Mouse (Mus musculus) limb, embryonic 12.5 days (tissue): Measurements from ENCODE around the gene Pgm2l1. TPM values are rescaled to one million over a fixed set of nuclear protein-coding genes. Genes with fewer than 3 reads are reported as not detected.
A peak's percentile ranks its signal among the peaks of the same experiment; 100 is the strongest.

Source experiments
- ATAC-seq: fragments of 200-750 bp; cut with Nextera tagmentation; 2 replicates; pipeline ENCODE4 v1.8.0; 2017; ENCODE audit warnings: low read depth, moderate TSS enrichment; ENCODE audit not compliant: insufficient number of reproducible peaks, insufficient read depth, low FRiP score, low TSS enrichment
- H3K27ac ChIP-seq: fragments of 300-500 bp; sonication (generic); 2 replicates; pipeline ENCODE4 v1.5.1; 2016; ENCODE audit warnings: mild to moderate bottlenecking, moderate library complexity
- H3K27me3 ChIP-seq: fragments of 300-500 bp; sonication (generic); 2 replicates; pipeline ENCODE4 v1.6.1; 2016; ENCODE audit warnings: mild to moderate bottlenecking, moderate library complexity
- H3K36me3 ChIP-seq: fragments of 300-500 bp; sonication (generic); 2 replicates; pipeline ENCODE4 v1.6.1; 2016; ENCODE audit warnings: mild to moderate bottlenecking, moderate library complexity
- H3K4me1 ChIP-seq: fragments of 300-500 bp; sonication (generic); replicated peaks from 2 replicates; pipeline ENCODE4 v1.6.1; 2016
- H3K4me2 ChIP-seq: fragments of 300-500 bp; sonication (generic); 2 replicates; pipeline ENCODE4 v1.6.1; 2016; ENCODE audit warnings: mild to moderate bottlenecking, moderate library complexity
- H3K4me3 ChIP-seq: fragments of 300-500 bp; sonication (generic); replicated peaks from 2 replicates; pipeline ENCODE4 v1.5.1; 2016; ENCODE audit warnings: mild to moderate bottlenecking
- H3K9ac ChIP-seq: fragments of 300-500 bp; sonication (generic); replicated peaks from 2 replicates; pipeline ENCODE4 v1.6.1; 2016; ENCODE audit warnings: mild to moderate bottlenecking, moderate library complexity
- H3K9me3 ChIP-seq: fragments of 300-500 bp; sonication (generic); 2 replicates; pipeline ENCODE4 v1.6.1; 2016; ENCODE audit warnings: mild to moderate bottlenecking, moderate library complexity
- WGBS: fragments of 180-500 bp; shearing (Covaris S2); methylation state at CpG from one replicate; pipeline ENCODE4 v1.1.7; 2016; 5-methylcytosine and 5-hydroxymethylcytosine counted together
- polyA plus RNA-seq: library from polyadenylated mRNA; unstranded; fragments of >200 nt; fragmentation: Nextera tagmentation; extraction: Ambion mirVana; gene quantifications from 2 replicates; pipeline ENCODE4 v1.2.1, GENCODE M21; 2016

The Pgm2l1 gene
- polyA plus RNA-seq, 1 experiment from 2014 or later: 4.2 TPM

- Histone ChIP-seq H3K27me3 (no peaks in the 10 kb centered on the region), H3K4me1 (peaks cover 20% of the 10 kb centered on the region), H3K27ac (peak overlapping the region; percentile 42; the same call in 1 of the 2 replicates), H3K4me3 (no peak overlapping the region), H3K4me2 (no peak overlapping the region), H3K9me3 (no peaks in the 10 kb centered on the region), H3K36me3 (peaks cover 26% of the 10 kb centered on the region), H3K9ac (no peak overlapping the region; the same call in 1 of the 2 replicates)
- WGBS: 70% methylated on average over 6 of the region's 6 CpGs
- no peak for ATAC-seq
Measured at GRCm38 (mm10) chr7:100296699-100297098, 69.5 kb downstream of the Pgm2l1 start.

- Histone ChIP-seq H3K27me3 (no peaks in the 10 kb centered on the region), H3K4me3 (no peak overlapping the region), H3K4me2 (no peak overlapping the region), H3K27ac (0 out of 2 replicates have a peak overlapping the region, but pooled peaks have one; percentile 17), H3K36me3 (peaks cover 17% of the 10 kb centered on the region; the same call in 1 of the 2 replicates), H3K9me3 (no peaks in the 10 kb centered on the region), H3K4me1 (peaks cover 20% of the 10 kb centered on the region), H3K9ac (no peak overlapping the region)
- 51% methylated on average over 14 of the region's 14 CpGs for WGBS
- ATAC-seq: no peak
Measured at GRCm38 (mm10) chr7:100298861-100299510, 71.8 kb downstream of the Pgm2l1 start.

GRCm38 (mm10) chr7:100301390-100301789, 74.2 kb downstream of the Pgm2l1 start:
- H3K4me2 ChIP-seq: no peak overlapping the region
- no peak overlapping the region for H3K4me3 ChIP-seq
- H3K27ac ChIP-seq: no peak overlapping the region
- H3K27me3 ChIP-seq: no peaks in the 10 kb centered on the region
- peaks cover 7% of the 10 kb centered on the region; the same call in 1 of the 2 replicates for H3K36me3 ChIP-seq
- H3K9ac ChIP-seq: no peak overlapping the region
- H3K9me3 ChIP-seq: no peaks in the 10 kb centered on the region
- H3K4me1 ChIP-seq: peaks cover 20% of the 10 kb centered on the region
- 76% methylated on average over 3 of the region's 3 CpGs for WGBS
- ATAC-seq: no peak

DNA sequence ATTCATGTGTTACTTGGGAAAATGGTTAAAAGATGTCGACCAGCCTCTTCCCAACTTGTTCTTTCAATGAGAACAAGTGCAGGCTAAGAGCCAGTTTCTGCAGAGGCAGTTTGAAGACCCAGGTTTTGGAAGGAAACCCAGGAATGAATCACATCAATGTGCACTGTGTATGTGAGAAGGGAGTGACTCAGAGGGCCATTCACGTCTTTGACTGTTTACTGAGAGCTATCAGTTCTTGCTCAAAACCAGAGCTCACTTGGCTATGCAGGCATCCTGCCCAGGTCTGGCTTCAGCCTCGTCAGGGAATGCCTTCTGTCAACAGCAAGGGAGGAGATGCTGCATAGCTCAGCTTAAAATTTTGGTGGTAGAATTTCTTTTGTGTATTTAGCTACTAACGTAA, 75.1 kb downstream of the Pgm2l1 start:
- no peak for ATAC-seq
- no peak overlapping the region for H3K4me3 ChIP-seq
- H3K9ac ChIP-seq: no peak overlapping the region
- peaks cover 7% of the 10 kb centered on the region; the same call in 1 of the 2 replicates for H3K36me3 ChIP-seq
- 61% methylated on average over 4 of the region's 4 CpGs for WGBS
- no peaks in the 10 kb centered on the region for H3K27me3 ChIP-seq
- H3K27ac ChIP-seq: no peak overlapping the region
- no peak overlapping the region for H3K4me2 ChIP-seq
- peaks cover 16% of the 10 kb centered on the region for H3K4me1 ChIP-seq
- H3K9me3 ChIP-seq: no peaks in the 10 kb centered on the region

DNA sequence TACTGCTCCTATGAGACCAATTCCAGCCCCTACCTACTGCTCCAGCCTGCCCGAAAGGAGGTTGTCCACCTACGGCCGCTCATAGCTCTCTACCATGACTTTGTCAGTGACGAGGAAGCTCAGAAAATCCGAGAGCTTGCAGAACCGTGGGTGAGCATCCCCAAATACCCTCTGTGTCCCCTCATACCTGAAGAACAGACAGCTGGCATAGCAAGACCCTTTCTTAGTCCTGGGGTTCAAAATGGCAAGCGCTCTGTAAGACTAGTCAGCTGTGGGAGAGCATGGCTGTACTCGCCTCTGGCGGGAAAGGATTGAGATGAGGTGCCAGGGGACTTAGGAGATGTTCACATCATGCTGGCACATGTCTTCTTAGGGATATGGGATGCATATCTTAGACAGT, 78.7 kb downstream of the Pgm2l1 start:
- Histone ChIP-seq H3K27ac (no peak overlapping the region), H3K27me3 (no peaks in the 10 kb centered on the region), H3K4me1 (peaks cover 17% of the 10 kb centered on the region; the same call in 1 of the 2 replicates), H3K4me2 (no peak overlapping the region), H3K9me3 (no peaks in the 10 kb centered on the region), H3K4me3 (no peak overlapping the region), H3K36me3 (no peaks in the 10 kb centered on the region), H3K9ac (no peak overlapping the region)
- no peak for ATAC-seq
- 90% methylated on average over 9 of the region's 9 CpGs for WGBS

GRCm38 (mm10) chr7:100307872-100308653, 80.9 kb downstream of the Pgm2l1 start:
- H3K27me3 ChIP-seq: no peaks in the 10 kb centered on the region
- no peak for ATAC-seq
- H3K4me1 ChIP-seq: peaks cover 17% of the 10 kb centered on the region; the same call in 1 of the 2 replicates
- H3K9ac ChIP-seq: no peak overlapping the region
- WGBS: 76% methylated on average over 6 of the region's 6 CpGs
- no peaks in the 10 kb centered on the region for H3K36me3 ChIP-seq
- H3K27ac ChIP-seq: 0 out of 2 replicates have a peak overlapping the region, but pooled peaks have one; percentile 19
- H3K9me3 ChIP-seq: no peaks in the 10 kb centered on the region
- no peak overlapping the region for H3K4me2 ChIP-seq
- no peak overlapping the region for H3K4me3 ChIP-seq

GRCm38 (mm10) chr7:100309216-100309615, 82.0 kb downstream of the Pgm2l1 start:
- Histone ChIP-seq H3K27ac (no peak overlapping the region), H3K27me3 (no peaks in the 10 kb centered on the region), H3K9ac (no peak overlapping the region), H3K4me3 (no peak overlapping the region), H3K4me2 (no peak overlapping the region), H3K9me3 (no peaks in the 10 kb centered on the region), H3K4me1 (peaks cover 17% of the 10 kb centered on the region; the same call in 1 of the 2 replicates), H3K36me3 (no peaks in the 10 kb centered on the region)
- no peak for ATAC-seq
- WGBS: 75% methylated on average over 1 of the region's 1 CpGs

DNA sequence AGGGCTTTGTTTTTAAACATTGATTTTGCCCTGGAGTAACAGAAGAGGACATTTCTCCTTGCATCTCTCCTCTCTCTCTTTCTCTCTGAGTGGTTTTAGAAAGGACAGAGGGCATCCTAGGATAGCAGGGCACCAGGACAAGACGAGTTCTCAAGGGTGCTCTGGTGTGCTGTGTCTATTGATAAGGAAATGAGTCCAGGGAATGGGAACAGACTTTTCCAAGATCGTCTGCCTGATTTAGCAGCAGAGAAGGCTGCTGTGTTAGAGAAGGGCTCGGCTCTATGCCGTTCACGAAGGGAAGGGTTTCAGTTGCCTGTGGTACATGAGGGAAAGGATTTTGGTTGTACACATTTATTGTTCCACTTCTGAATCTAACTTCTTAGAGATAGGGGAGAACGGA, 82.5 kb downstream of the Pgm2l1 start:
- no peak for ATAC-seq
- Histone ChIP-seq H3K27me3 (no peaks in the 10 kb centered on the region), H3K9ac (no peak overlapping the region), H3K4me2 (no peak overlapping the region), H3K36me3 (no peaks in the 10 kb centered on the region), H3K4me1 (peaks cover 17% of the 10 kb centered on the region; the same call in 1 of the 2 replicates), H3K9me3 (no peaks in the 10 kb centered on the region), H3K4me3 (no peak overlapping the region), H3K27ac (no peak overlapping the region)
- WGBS: 65% methylated on average over 6 of the region's 6 CpGs

- H3K4me1 ChIP-seq: peaks cover 17% of the 10 kb centered on the region; the same call in 1 of the 2 replicates
- WGBS: 79% methylated on average over 12 of the region's 12 CpGs
- H3K4me2 ChIP-seq: no peak overlapping the region
- no peak overlapping the region for H3K9ac ChIP-seq
- ATAC-seq: no peak
- no peaks in the 10 kb centered on the region for H3K27me3 ChIP-seq
- H3K9me3 ChIP-seq: no peaks in the 10 kb centered on the region
- peak overlapping the region; percentile 53 for H3K27ac ChIP-seq
- H3K36me3 ChIP-seq: peaks cover 3% of the 10 kb centered on the region; the same call in 1 of the 2 replicates
- H3K4me3 ChIP-seq: no peak overlapping the region
Measured at GRCm38 (mm10) chr7:100310290-100310689, 83.1 kb downstream of the Pgm2l1 start.

DNA sequence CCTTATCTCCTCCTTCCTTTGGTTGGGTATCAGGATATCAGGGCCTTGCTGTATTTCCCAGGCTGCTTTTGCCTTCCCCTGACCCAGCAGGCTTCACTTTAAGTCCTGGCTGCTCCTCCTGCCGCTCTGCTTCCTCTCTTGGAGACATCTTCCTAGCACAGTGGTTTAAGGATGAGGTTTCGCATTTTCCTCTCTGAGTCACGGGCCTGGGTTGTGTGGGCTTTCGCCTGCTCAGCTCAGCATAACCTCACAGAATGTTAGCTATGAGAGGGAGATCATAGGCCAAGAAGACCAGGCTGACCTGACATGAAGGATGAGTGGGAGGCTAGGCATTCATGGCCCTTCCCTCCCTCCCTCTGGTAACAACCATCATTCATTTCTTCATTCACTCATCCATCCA, 85.5 kb downstream of the Pgm2l1 start:
- peaks cover 12% of the 10 kb centered on the region; the same call in 1 of the 2 replicates for H3K36me3 ChIP-seq
- H3K4me3 ChIP-seq: no peak overlapping the region
- H3K9me3 ChIP-seq: no peaks in the 10 kb centered on the region
- 84% methylated on average over 4 of the region's 4 CpGs for WGBS
- no peak overlapping the region for H3K4me2 ChIP-seq
- no peaks in the 10 kb centered on the region for H3K27me3 ChIP-seq
- H3K27ac ChIP-seq: no peak overlapping the region
- H3K9ac ChIP-seq: no peak overlapping the region
- ATAC-seq: no peak
- H3K4me1 ChIP-seq: peaks cover 16% of the 10 kb centered on the region; the same call in 1 of the 2 replicates

DNA sequence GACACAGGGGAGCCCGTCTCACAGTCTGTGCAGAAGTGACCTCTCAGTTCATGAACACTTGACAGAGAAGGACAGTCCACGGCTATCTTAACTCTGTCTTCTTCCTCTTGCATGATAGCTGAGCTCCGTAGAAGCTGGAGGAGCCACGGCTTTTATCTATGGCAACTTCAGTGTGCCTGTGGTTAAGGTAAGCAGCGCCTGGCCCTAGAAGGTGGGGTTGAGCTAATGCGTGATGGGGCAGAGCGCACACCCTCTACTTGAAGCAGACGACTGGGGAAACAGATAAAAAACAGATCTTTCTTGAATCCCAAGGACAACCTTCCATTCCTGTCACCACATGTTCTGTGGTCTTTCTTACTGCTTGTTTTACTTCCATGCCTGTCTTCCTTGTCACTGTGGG, 89.7 kb downstream of the Pgm2l1 start:
- Histone ChIP-seq H3K36me3 (peaks cover 16% of the 10 kb centered on the region), H3K4me2 (no peak overlapping the region), H3K27me3 (no peaks in the 10 kb centered on the region), H3K4me3 (no peak overlapping the region), H3K27ac (no peak overlapping the region), H3K9me3 (no peaks in the 10 kb centered on the region), H3K4me1 (no peaks in the 10 kb centered on the region), H3K9ac (no peak overlapping the region)
- no peak for ATAC-seq
- 94% methylated on average over 8 of the region's 8 CpGs for WGBS
